Mouse (Mus musculus) ZHBTc4 (cell line): Measurements from ENCODE around the gene Gm20532.
A peak's percentile ranks its signal among the peaks of the same experiment; 100 is the strongest.

Experiments used
- DNase-seq: peaks from one replicate; pipeline ENCODE4 v3.0.0-alpha.2; 2011; ENCODE audit warnings: low read depth, low spot score

The Gm20532 gene

GRCm38 (mm10) chr2:26573807-26574206 is 12.6 kb upstream of the Gm20532 start:
- no peak for DNase-seq

DNA sequence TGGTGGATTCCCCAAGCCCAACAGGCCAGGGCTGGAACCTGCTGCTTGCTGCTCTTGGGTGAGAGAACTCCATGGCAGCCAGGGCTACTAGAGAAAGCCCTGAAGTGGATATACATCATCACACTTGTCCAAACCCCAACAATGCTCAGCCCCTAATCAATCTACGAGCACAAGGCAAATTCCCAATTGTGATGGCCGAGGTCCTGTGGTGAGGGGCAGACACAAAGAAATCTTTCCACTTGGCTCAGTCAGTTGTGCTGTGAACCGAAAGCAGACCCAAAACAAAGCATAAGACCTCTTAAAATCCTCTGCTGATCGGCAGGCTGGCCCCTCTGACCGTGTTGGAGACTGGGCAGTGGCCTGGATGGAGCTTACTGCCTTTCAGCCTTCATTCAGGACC is 11.6 kb upstream of the Gm20532 start:
- no peak for DNase-seq

- no peak for DNase-seq
Measured at GRCm38 (mm10) chr2:26575378-26575777, 11.1 kb upstream of the Gm20532 start.

DNA sequence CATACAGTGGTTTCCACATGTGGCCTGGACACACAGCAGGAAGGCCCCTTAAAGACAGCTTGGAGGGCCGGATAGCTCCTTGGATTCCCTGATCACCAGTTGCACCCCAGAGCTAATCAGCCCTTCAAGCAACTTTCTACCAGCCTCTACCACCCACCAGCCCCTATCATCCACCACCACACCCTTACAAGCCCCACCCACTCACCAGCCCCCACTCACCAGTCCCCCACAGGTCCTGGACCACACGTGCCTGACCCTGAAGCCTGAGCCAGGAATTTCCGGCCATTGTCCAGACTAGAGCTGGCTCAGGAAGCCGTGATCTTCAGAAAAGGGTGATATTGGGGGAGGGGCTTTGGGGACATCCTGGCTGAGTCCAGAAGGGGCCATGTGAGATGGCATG is 10.6 kb upstream of the Gm20532 start:
- no peak for DNase-seq

GRCm38 (mm10) chr2:26576462-26576861 is 10.0 kb upstream of the Gm20532 start:
- peak; percentile 42 for DNase-seq

- no peak for DNase-seq
Measured at GRCm38 (mm10) chr2:26578369-26578768, 8.1 kb upstream of the Gm20532 start.

- no peak for DNase-seq
Measured at GRCm38 (mm10) chr2:26579714-26580113, 6.7 kb upstream of the Gm20532 start, which contains the start of gene Egfl7. TSS of gene Egfl7 (plus strand) at chr2:26580014.

DNA sequence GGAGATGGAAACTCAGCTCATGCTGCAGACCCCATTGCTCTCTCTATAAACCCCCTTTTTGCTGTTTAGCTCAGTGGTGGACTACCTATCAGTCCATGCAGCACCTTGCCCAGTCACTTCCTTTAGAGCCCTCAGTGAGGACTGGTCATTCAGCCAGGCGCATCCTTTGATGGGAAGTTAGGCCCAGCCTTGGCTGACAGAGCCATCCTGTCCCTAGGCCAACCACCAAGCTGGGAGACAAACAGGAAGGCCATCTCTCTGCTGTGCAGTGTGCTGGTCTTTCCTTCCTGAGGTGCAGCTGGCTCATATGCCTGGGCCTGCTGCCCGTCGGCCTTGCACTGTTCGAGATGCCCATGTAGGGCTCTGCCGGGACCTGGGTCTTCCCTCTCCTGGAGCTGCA is 5.7 kb upstream of the Gm20532 start:
- DNase-seq, result no peak

DNA sequence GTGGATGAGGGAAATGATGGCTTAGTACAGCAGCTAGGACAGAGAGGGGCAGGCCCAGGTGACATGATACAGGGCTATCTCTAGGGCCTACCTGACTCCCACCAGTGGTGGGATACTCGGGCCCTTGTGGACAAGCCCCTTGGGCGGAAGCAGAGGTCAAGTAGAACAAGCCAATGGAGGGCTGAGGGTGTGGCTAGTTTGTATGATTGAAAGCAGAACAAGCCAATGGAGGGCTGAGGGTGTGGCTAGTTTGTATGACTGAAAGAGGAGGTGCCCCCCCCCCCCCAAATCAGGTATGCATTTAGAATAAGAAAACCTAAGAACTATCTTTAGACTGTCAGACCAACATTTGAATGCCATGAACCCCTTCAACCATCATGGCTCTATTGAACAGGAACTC is 4.2 kb upstream of the Gm20532 start:
- DNase-seq, result peak; percentile 41

- DNase-seq, result no peak
Measured at GRCm38 (mm10) chr2:26582741-26583140, 3.7 kb upstream of the Gm20532 start.

GRCm38 (mm10) chr2:26583640-26584039 is 2.8 kb upstream of the Gm20532 start:
- no peak for DNase-seq

DNA sequence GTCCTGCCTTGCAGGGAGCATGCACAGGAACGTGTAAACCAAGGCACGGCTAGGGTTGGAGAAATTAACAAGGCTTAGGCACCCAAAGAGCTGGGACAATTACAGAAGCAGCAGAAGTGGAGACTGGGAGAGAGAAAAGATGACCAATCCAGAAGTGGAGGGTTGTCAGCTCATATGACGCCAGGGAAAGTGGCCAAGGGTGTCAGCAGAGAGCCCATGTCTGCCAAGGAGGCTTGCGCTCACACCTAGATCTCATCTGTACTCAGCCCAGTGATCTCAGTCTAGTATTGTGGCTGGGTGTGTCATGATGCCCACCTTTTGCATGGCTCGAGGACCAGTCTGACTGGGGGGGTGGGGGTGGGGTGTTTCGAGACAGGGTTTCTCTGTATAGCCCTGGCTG is 726 bp upstream of the Gm20532 start:
- DNase-seq, result no peak

DNA sequence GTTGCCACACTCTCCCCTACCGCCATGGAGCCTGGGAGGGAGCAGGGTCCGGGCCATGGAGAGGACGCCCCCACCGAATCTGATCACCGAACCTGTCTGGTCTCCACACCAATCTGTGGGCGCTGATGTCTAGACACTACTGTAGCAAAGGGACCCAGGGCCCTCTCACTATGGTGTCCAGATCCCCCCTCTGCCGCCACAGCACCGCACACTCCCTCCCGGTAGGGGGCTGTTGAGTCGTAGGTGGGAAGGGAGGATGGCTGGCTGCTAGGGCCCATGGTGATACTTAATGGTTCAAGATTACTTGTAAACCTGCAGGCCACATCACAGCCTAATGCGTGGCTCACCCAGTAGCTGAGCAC is 586 bp downstream of the Gm20532 start:
- peak; percentile 80 for DNase-seq

DNA sequence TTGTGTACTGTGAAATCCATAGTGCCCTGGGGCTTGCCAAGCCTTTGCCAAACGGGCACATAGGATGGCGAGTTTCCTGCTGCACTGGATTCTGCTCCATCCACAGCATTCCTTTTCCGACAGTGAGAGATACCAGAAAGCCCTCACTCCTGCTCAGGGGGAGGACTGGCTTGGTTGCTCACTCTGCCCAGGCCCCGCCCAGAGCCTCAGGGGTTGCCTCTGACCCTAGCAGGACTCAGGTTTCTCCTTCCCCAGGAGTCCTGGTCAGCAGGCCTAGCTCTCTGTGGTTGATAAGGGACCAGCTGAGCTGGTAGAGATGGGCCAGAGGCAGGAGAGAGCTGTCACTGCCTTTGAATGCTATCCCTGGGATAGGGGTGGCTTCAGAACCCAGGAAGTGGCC is 2.1 kb downstream of the Gm20532 start:
- no peak for DNase-seq

- no peak for DNase-seq
Measured at GRCm38 (mm10) chr2:26589284-26589683, 2.8 kb downstream of the Gm20532 start.

DNA sequence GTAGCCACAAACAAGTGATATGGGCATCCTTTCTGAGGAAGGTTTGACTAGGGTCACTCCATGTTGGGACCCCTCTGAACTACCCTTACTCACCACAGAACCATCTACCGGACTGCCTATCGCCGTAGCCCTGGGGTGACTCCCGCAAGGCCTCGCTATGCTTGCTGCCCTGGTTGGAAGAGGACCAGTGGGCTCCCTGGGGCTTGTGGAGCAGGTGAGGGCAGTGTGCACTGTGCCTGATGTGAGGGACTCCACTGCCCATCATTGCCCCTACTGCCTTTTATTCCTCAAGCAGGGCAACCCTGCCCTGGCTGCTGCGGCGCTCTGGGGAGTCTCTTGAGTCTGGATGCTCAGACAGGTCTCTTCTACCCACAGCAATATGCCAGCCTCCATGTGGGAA is 3.8 kb downstream of the Gm20532 start:
- no peak for DNase-seq

GRCm38 (mm10) chr2:26590962-26591361 is 4.5 kb downstream of the Gm20532 start:
- DNase-seq, result no peak

DNA sequence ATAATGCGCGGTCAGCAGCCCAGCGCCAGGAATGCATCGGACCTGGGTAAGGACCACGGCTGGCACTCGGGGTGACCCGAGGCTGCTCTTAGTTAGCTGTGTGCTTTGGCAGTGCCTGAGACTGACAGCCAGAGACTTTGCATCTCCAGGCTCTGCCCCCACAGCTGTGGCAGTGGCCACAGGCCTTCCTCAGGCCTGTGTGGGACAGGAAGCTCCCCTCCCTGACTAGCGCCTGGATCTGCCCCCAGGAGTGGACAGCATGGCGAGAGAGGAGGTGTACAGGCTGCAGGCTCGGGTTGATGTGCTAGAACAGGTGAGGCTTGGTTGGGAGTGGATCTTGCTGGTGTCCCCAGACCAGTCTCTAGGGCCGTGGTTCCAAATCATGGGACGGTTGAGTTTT is 5.0 kb downstream of the Gm20532 start:
- DNase-seq, result no peak

GRCm38 (mm10) chr2:26593211-26594021 is 7.0 kb downstream of the Gm20532 start:
- DNase-seq, result no peak

DNA sequence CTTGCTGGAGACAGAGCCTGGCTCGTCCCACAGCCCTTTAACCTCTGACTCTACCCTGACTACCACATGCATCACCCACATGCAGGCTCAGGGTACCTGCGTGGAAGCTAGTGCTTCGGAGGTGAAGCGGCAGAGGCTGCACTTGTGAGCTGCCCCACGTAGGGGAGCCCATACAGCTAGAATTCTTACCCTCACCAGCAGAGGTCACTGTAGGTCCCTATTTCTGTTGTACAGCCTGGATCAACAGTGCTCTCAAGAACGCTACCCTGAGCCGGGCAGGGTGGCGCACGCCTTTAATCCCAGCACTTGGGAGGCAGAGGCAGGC is 7.5 kb downstream of the Gm20532 start:
- peak; percentile 93 for DNase-seq

- peak; percentile 60 for DNase-seq
Measured at GRCm38 (mm10) chr2:26594461-26594933, 8.1 kb downstream of the Gm20532 start.

DNA sequence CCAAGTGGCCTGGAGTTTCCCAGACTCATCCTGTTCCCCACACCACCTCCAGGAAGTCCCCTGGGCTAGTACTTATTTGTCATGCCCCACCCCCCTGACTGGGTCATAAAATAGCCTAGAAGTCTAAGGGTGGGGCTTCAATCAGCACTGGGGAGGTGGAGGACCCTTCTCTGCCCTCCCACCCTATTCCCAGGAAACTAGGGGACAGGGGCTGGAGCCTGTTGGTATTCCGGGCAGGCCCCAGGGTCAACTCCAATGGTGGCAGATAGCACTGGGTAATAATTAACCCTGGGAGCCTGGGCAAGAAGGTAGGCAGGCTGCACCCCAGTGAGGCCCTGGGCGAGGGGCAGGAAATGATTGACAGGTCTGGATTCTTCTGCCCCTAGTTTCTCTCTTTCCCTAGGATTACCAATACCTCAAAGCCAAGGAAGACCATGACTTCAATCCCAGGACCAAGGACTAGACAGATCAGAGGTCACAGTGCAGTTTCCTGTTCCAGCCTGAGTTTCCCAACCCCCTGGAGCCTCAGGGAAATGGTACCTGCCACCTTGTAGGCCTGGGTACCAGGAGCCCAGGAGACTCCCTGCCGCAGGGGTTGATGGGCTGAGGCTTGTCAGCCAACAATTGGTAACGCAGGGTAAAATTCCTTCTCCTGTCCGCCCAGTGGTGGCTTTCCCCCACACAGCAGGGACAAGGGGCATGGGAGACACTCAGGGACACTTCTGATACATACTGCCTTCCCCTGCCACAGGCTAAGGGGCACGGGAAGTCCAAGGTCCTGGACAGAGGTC is 8.7 kb downstream of the Gm20532 start:
- DNase-seq, result no peak
